Mouse (Mus musculus) neural tube, embryonic 14.5 days (tissue): ENCODE measurements around the gene Madcam1. TPM values are rescaled to one million over a fixed set of nuclear protein-coding genes. Genes with fewer than 3 reads are reported as not detected.

ENCODE experiments used
- ATAC-seq: fragments of 200-750 bp; cut with Nextera tagmentation; 2 replicates; pipeline ENCODE4 v1.8.0; 2017; ENCODE audit warnings: low read depth, mild to moderate bottlenecking, moderate TSS enrichment, moderate library complexity
- H3K27ac ChIP-seq: fragments of 300-500 bp; sonication (generic); 2 replicates; pipeline ENCODE4 v1.5.1; 2014; ENCODE audit warnings: low read depth, mild to moderate bottlenecking, control low read depth, low read length, moderate library complexity, mixed read lengths
- H3K27me3 ChIP-seq: fragments of 300-500 bp; sonication (generic); 2 replicates; pipeline ENCODE4 v1.6.1; 2014; ENCODE audit warnings: low read length; ENCODE audit not compliant: control insufficient read depth, insufficient read depth
- H3K36me3 ChIP-seq: fragments of 300-500 bp; sonication (generic); 2 replicates; pipeline ENCODE4 v1.6.1; 2014; ENCODE audit warnings: low read length, mixed read lengths; ENCODE audit not compliant: control insufficient read depth, insufficient read depth
- H3K4me1 ChIP-seq: fragments of 300-500 bp; sonication (generic); 2 replicates; pipeline ENCODE4 v1.6.1; 2014; ENCODE audit warnings: low read length; ENCODE audit not compliant: control insufficient read depth, insufficient read depth
- H3K4me2 ChIP-seq: fragments of 300-500 bp; sonication (generic); 2 replicates; pipeline ENCODE4 v1.6.1; 2014; ENCODE audit warnings: mild to moderate bottlenecking, low read depth, low read length, control low read depth
- H3K4me3 ChIP-seq: fragments of 300-500 bp; sonication (generic); 2 replicates; pipeline ENCODE4 v1.5.1; 2014; ENCODE audit warnings: low read depth, low read length, control low read depth, mixed read lengths
- H3K9ac ChIP-seq: fragments of 300-500 bp; sonication (generic); replicated peaks from 2 replicates; pipeline ENCODE4 v1.6.1; 2014; ENCODE audit warnings: low read depth, mild to moderate bottlenecking, control low read depth, low read length, mixed read lengths
- H3K9me3 ChIP-seq: fragments of 300-500 bp; sonication (generic); 2 replicates; pipeline ENCODE4 v1.6.1; 2016; ENCODE audit warnings: low read length; ENCODE audit not compliant: control insufficient read depth
- WGBS: fragments of 180-500 bp; shearing (Covaris S2); extraction: QIAGEN DNeasy Blood & Tissue Kit; methylation state at CpG from one replicate; pipeline ENCODE4 v1.1.7; 2014; 5-methylcytosine and 5-hydroxymethylcytosine counted together
- polyA plus RNA-seq: library from polyadenylated mRNA; unstranded; fragments of >200 nt; fragmentation: Nextera tagmentation; extraction: Ambion mirVana; gene quantifications from 2 replicates; pipeline ENCODE4 v1.2.1, GENCODE M21; 2014

Madcam1 gene
- polyA plus RNA-seq, 1 experiment from 2014 or later, result 0.82 TPM

DNA sequence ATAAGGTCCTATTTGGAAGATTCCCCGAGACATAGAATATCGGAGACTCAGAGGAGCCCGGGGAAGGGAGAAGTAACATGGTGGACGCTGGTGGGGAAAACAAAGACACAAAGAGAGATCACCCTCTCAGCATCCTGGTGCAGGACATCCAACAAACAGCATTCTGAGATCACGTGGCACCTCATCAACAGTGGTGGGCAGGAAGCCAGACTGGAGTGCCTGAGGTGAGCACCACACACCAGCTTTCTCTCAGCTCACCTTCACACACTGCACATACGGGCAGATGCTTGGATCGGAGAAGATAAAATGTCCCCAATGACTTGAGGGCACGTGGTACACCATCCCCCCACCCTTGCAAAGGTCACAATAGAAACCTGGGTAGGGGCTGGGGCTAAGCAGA lies 28.1 kb upstream of the Madcam1 start:
- Histone ChIP-seq H3K9me3 (no peaks in the 10 kb centered on the region), H3K4me2 (peak overlapping the region; percentile 78), H3K9ac (peak overlapping the region; percentile 89), H3K27me3 (peaks cover 8% of the 10 kb centered on the region; the same call in 1 of the 2 replicates), H3K36me3 (no peaks in the 10 kb centered on the region), H3K27ac (peak overlapping the region; percentile 94), H3K4me3 (peak overlapping the region; percentile 79), H3K4me1 (peaks cover 13% of the 10 kb centered on the region; the same call in 1 of the 2 replicates)
- no peak; the same call in 1 of the 2 replicates for ATAC-seq
- 70% methylated on average over 8 of the region's 8 CpGs for WGBS

DNA sequence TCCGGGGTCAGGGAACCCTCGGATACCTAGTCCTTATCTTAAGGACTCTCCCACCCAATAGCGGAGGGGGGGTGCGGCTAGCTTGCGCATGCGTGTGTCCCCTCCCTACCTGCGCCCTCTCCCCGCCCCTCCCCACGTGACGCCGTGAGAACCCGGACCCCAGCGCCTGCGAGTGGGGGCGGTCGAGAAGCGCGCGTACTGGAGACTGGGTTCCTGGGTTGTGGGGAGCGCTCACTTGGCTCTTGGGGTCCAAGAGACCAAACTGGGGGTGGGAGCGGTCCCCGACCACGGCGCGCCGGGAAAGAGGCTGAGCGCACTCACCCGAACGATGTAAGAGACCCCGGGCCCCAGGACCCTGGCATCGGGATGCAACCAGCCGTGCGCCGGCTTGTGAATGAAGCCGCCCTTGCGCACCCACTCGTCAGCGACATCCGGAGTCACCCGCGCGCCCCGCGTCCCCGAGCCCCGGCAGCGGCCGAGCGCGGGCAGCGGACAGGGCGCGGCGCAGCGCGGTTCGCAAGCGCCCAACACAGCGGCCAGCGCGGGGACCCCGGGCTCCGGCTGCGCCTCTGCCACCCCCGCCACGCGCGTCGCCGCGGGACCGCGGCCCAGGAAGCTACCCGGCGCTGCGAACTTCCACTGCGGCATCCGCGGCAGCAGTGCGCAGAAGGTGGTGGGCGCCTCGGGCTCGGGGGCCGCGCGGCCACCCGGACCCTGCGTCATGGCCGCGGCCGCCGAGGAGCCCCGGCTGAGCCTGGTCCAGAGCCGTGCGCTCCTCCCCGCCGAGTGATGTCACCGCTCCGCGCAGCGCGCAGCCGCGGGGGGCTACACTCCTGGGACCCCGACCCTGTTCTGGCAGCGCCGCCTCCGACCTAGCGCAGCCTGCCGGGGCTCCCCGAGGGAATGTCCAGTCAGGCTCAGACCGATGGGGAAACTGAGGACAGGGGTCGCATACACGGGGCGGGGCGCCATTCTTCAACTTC lies 26.9 kb upstream of the Madcam1 start, which contains the start of gene Shc2:
TSS of gene Shc2 (minus strand) at position 791 of the 983 bp plus-strand sequence.
- Histone ChIP-seq H3K27me3 (peaks cover 8% of the 10 kb centered on the region; the same call in 1 of the 2 replicates), H3K4me1 (peaks cover 13% of the 10 kb centered on the region; the same call in 1 of the 2 replicates), H3K9ac (peak within 1 kb of the TSS; percentile 89), H3K36me3 (no peaks in the 10 kb centered on the region), H3K4me3 (peak within 1 kb of the TSS; percentile 79), H3K9me3 (no peaks in the 10 kb centered on the region), H3K27ac (peak within 1 kb of the TSS; percentile 94), H3K4me2 (peak within 1 kb of the TSS; percentile 78)
- under 1% methylated on average over 103 of the region's 116 CpGs for WGBS
- peak; percentile 91 for ATAC-seq

DNA sequence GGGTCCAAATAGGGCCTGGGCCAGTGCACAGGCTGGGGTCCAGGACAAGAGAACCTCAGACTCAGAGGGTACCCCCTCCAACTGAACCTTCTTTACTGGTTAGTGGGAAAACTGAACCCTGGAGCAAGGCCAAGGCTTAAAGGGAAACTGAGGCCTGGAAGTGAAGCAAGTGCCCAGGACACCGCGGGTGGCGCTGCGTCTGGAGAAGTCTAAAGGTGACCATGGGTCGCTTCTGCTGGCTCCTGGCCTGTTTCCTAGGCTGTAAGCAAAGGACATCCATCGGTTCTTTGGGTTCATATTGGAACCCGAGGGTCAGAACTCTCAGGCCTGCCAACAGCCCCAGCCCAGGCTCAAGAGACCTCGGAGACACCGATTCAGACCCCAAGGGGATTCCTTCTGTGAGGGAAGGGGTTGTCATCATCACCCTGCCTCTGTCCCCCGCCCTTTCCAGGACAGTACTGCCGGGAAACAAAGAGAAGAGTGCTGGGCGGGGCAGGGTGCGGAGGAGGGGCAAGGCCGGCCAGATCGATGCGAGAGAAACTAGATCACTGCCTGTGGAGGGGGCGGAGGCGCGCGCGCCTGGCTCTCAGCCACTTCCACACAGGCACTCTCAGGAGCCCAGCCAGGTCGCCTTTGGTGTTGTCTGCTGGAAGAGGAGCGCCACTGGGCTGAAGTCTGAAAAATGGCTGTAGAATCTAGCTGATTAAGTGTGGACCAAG lies 25.7 kb upstream of the Madcam1 start:
- ATAC-seq, result peak; percentile 23; the same call in 1 of the 2 replicates
- no peaks in the 10 kb centered on the region for H3K9me3 ChIP-seq
- peak overlapping the region; percentile 78 for H3K4me2 ChIP-seq
- H3K27me3 ChIP-seq, result peaks cover 8% of the 10 kb centered on the region; the same call in 1 of the 2 replicates
- peak overlapping the region; percentile 79 for H3K4me3 ChIP-seq
- H3K27ac ChIP-seq, result peak overlapping the region; percentile 94
- H3K36me3 ChIP-seq, result no peaks in the 10 kb centered on the region
- peaks cover 13% of the 10 kb centered on the region; the same call in 1 of the 2 replicates for H3K4me1 ChIP-seq
- 5% methylated on average over 23 of the region's 23 CpGs for WGBS
- peak overlapping the region; percentile 89 for H3K9ac ChIP-seq

DNA sequence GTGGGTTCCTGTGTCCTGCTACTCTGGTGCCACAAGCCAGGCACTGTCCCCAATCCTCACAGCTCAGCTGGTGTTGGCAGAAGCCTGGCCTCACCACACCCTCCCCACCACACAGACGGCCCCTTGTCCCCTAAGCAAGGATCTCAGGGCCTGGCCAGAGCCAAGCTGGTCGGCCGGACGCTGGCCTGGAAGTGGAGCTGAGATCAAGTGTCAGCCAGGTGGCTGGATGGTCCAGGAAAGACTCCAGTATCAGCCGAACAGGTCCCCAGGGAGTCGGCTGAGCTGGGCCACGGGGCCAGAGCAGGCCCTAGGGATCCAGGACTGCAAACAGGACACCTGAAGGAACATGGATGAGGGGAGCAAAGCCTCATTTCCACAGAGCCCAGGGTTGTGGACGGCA lies 18.6 kb upstream of the Madcam1 start, which contains the start of gene Odf3l2:
TSS of gene Odf3l2 (minus strand) at position 28 of the 400 bp plus-strand sequence.
- H3K4me2 ChIP-seq, result no peak within 1 kb of the TSS
- H3K27ac ChIP-seq, result no peak within 1 kb of the TSS
- H3K9me3 ChIP-seq, result no peaks in the 10 kb centered on the region
- no peaks in the 10 kb centered on the region for H3K36me3 ChIP-seq
- H3K4me1 ChIP-seq, result no peaks in the 10 kb centered on the region
- no peak for ATAC-seq
- H3K27me3 ChIP-seq, result no peaks in the 10 kb centered on the region
- 81% methylated on average over 8 of the region's 8 CpGs for WGBS
- H3K4me3 ChIP-seq, result no peak within 1 kb of the TSS
- H3K9ac ChIP-seq, result no peak within 1 kb of the TSS

DNA sequence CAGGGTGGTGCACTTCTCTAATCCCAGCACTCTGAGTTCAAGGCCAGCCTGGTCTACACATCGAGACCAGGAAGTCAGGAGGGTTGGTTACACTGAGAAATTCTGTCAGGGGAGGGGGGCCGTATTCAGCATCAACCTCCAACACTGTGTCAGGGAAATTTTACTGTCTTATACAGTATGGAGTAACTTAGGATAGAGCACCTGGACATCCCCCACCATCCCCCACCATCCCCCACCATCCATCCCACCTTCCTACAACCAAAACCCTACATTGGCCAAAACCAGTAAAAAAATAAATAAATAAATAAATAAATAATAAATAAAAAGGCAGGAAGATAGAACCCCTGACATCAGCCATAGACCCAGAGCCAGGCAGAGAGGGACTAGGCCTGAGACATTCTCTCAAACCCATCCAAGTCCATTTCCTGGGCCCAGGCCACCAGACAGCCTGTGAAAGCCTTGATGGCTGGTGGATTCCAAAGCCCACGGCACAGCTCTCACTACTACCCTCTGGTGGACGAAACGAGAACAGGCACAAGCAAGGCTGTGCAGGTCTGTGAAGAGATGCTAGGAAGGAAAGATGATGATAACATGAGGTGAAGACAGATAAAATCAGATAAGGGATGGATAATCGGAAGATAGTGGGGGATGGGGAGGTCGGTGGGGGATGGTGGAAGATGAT lies 15.1 kb upstream of the Madcam1 start:
- H3K27ac ChIP-seq, result no peak overlapping the region
- ATAC-seq, result peak; percentile 54
- no peak overlapping the region for H3K4me2 ChIP-seq
- no peak overlapping the region for H3K9ac ChIP-seq
- H3K9me3 ChIP-seq, result no peaks in the 10 kb centered on the region
- 34% methylated on average over 7 of the region's 7 CpGs for WGBS
- no peak overlapping the region for H3K4me3 ChIP-seq
- H3K36me3 ChIP-seq, result no peaks in the 10 kb centered on the region
- no peaks in the 10 kb centered on the region for H3K27me3 ChIP-seq
- no peaks in the 10 kb centered on the region for H3K4me1 ChIP-seq

DNA sequence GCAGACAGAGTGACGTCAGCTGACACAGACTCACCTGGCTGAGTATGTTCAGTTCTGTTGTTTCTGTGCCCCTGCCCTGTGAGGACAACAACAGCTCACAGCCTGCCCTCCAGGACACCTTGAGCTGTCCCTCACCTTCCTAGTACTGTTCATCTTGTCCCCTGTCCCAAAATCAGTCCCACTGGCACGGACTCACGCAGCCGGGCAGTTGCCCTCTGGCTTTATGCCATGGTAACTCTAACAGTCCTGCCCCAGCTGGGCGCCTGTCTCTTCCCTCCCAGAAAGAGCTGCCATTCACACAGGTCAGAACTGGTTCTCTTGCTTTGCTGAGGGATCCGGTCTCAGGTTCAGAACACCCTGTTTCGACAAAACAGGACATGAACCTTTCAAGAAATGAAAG lies 11.6 kb upstream of the Madcam1 start:
- Histone ChIP-seq H3K36me3 (no peaks in the 10 kb centered on the region), H3K9me3 (no peaks in the 10 kb centered on the region), H3K27me3 (no peaks in the 10 kb centered on the region), H3K4me3 (no peak overlapping the region), H3K4me1 (no peaks in the 10 kb centered on the region), H3K9ac (no peak overlapping the region), H3K4me2 (no peak overlapping the region), H3K27ac (no peak overlapping the region)
- WGBS, result 77% methylated on average over 7 of the region's 7 CpGs
- no peak for ATAC-seq

DNA sequence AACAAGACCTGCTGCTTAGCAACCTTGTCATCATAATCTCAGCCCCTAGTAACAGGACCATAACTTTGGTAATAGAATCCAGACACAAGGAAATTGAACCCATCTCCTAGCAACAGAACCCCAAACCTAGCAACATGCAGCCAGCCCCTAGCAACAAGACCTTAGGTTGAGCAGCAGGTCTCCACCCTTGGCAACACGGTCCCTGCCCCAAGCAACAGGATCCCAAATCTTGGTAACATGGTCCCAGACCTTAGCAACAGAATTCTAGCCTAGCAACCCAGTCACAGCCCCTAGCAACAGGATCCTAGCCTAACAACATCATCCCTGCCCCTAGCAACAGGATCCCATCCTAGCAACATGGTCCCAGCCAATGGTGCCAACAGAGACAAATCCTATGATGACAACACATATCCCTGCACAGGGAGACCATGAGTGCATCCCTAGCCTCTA lies 9.4 kb upstream of the Madcam1 start:
- Histone ChIP-seq H3K4me2 (no peak overlapping the region), H3K36me3 (no peaks in the 10 kb centered on the region), H3K27ac (no peak overlapping the region), H3K4me1 (no peaks in the 10 kb centered on the region), H3K27me3 (no peaks in the 10 kb centered on the region), H3K9me3 (no peaks in the 10 kb centered on the region), H3K9ac (no peak overlapping the region), H3K4me3 (no peak overlapping the region)
- 33% methylated on average over 1 of the region's 1 CpGs for WGBS
- ATAC-seq, result peak; percentile 77

DNA sequence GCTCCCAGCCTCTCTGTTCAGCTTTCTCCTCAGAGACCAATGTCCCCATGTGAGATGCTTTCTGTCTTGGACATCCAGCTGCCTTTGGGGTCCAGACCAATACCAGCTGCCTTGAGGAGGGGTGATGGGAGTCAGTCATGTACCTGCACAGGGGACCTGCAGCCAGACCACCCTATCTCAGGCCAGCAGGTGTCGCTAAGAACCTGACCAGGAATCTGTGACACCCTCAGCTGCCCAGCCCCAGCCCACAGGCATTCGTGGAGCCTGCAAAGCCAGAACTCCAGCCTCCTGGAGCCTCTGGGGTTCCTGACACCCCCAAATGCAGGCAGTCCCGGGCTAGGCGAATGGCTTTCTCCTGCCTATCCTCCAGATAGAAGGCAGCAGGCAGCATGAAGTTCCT lies 5.5 kb upstream of the Madcam1 start:
- 16% methylated on average over 4 of the region's 4 CpGs for WGBS

More for the DNA sequence above, 5.5 kb upstream of the Madcam1 start:
- H3K27me3 ChIP-seq, result no peaks in the 10 kb centered on the region
- no peaks in the 10 kb centered on the region for H3K4me1 ChIP-seq
- H3K4me3 ChIP-seq, result no peak overlapping the region
- no peak overlapping the region for H3K9ac ChIP-seq
- H3K4me2 ChIP-seq, result no peak overlapping the region
- no peaks in the 10 kb centered on the region for H3K9me3 ChIP-seq
- H3K36me3 ChIP-seq, result no peaks in the 10 kb centered on the region
- no peak overlapping the region for H3K27ac ChIP-seq
- no peak for ATAC-seq
